Mouse (Mus musculus) cerebral cortex, adult 2 months (tissue): ENCODE measurements around the gene Gpr165.

Source experiments
- WGBS: fragments of 180-500 bp; shearing (Covaris S2); methylation state at CpG from one replicate; pipeline ENCODE4 v1.1.7; 2018; 5-methylcytosine and 5-hydroxymethylcytosine counted together

Gpr165 gene

GRCm38 (mm10) chrX:96712907-96713774 lies at the start of gene Gpr165:
Gene Gpr165, plus strand, starts transcription at chrX:96713441.
- WGBS, result 4% methylated on average over 15 of the region's 16 CpGs

DNA sequence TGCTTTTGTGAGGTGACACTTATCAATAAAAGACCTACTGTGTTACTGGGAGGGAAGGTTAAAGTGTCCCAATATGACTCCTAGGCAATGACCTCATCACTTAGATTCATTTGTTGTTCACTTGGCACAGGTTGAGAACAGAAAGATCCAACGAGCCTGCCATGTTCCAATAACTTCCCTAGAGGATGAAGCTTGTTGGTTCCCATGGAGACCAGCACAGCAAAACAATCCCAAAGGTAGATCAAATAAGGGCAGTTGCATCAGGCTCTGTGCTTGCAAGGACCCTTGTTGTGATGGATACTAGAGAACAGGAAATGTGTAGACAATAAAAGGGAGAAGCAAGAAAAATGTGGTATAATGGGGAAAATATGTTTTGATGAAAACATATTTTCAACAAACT lies 38.4 kb upstream of the Gpr165 start:
- WGBS, result 45% methylated on average over 1 of the region's 1 CpGs
